Mouse (Mus musculus) MEL (cell line): ENCODE data around the gene Ube2l6. TPM values are rescaled to one million over a fixed set of nuclear protein-coding genes. Genes with fewer than 3 reads are reported as not detected.

ENCODE experiments used
- DNase-seq: peaks from one replicate; pipeline ENCODE4 v3.0.0; 2011; ENCODE audit warnings: low read depth, low spot score
- H3K27ac ChIP-seq: 2 replicates; pipeline ENCODE4 v1.5.1; 2012; ENCODE audit warnings: low read depth, mild to moderate bottlenecking, control low read depth, low read length, moderate library complexity; ENCODE audit not compliant: control insufficient read depth
- H3K27me3 ChIP-seq, 2 experiments: fragments of 150-350 bp in 1 of 2; sonication (generic) in 1 of 2; 2 replicates each; pipeline ENCODE4 v1.6.1; 2012; ENCODE audit warnings: low read length in 2 of 2, mild to moderate bottlenecking in 2 of 2, improper control_type of control experiment in 1 of 2, moderate library complexity in 1 of 2; ENCODE audit not compliant: insufficient read depth in 2 of 2, control insufficient read depth in 1 of 2
- H3K36me3 ChIP-seq, 2 experiments: 2 replicates each; pipeline ENCODE4 v1.6.1; 2012 to 2014; ENCODE audit warnings: low read length in 2 of 2, improper control_type of control experiment in 1 of 2, inconsistent platforms in 1 of 2, mild to moderate bottlenecking in 1 of 2; ENCODE audit not compliant: insufficient read depth in 2 of 2, control insufficient read depth in 1 of 2
- H3K4me1 ChIP-seq, 2 experiments: fragments of 150-350 bp in 1 of 2; sonication (generic) in 1 of 2; 2 replicates each; pipeline ENCODE4 v1.6.1; 2012; ENCODE audit warnings: low read length in 2 of 2, improper control_type of control experiment in 1 of 2, mild to moderate bottlenecking in 1 of 2; ENCODE audit not compliant: insufficient read depth in 2 of 2, control insufficient read depth in 1 of 2
- H3K4me3 ChIP-seq, 2 experiments: fragments of 150-350 bp in 1 of 2; sonication (generic) in 1 of 2; 2 replicates each; pipeline ENCODE4 v1.5.1; 2012; ENCODE audit warnings: low read depth in 2 of 2, low read length in 2 of 2, mild to moderate bottlenecking in 2 of 2, moderate library complexity in 2 of 2, control low read depth in 1 of 2, improper control_type of control experiment in 1 of 2; ENCODE audit not compliant: control insufficient read depth in 1 of 2, insufficient read depth in 1 of 2
- H3K79me2 ChIP-seq: 2 replicates; pipeline ENCODE4 v1.6.1; 2012; ENCODE audit warnings: mild to moderate bottlenecking, low read length, moderate library complexity; ENCODE audit not compliant: control insufficient read depth, poor library complexity, insufficient read depth
- H3K9ac ChIP-seq: 2 replicates; pipeline ENCODE4 v1.6.1; 2012; ENCODE audit warnings: low read depth, mild to moderate bottlenecking, control low read depth, low read length, moderate library complexity; ENCODE audit not compliant: control insufficient read depth, poor library complexity, severe bottlenecking
- H3K9me3 ChIP-seq: fragments of 150-350 bp; sonication (generic); replicated peaks from 2 replicates; pipeline ENCODE4 v1.6.1; 2012; ENCODE audit warnings: mild to moderate bottlenecking, low read length, improper control_type of control experiment, moderate library complexity; ENCODE audit not compliant: insufficient read depth
- CHD2 ChIP-seq: IDR thresholded peaks from 2 replicates; pipeline ENCODE4 v1.6.1; 2011; ENCODE audit warnings: low read length, improper control_type of control experiment
- E2F4 ChIP-seq: IDR thresholded peaks from 2 replicates; pipeline ENCODE4 v1.6.1; 2011; ENCODE audit warnings: low read depth, low read length, improper control_type of control experiment, borderline replicate concordance
- EP300 ChIP-seq, 2 experiments: IDR thresholded peaks; 2 replicates each; pipeline ENCODE4 v1.6.1; 2011; ENCODE audit warnings: improper control_type of control experiment in 2 of 2, low read length in 2 of 2, low read depth in 1 of 2, mild to moderate bottlenecking in 1 of 2
- NELFE ChIP-seq: IDR thresholded peaks from 2 replicates; pipeline ENCODE4 v1.6.1; 2011; ENCODE audit warnings: low read depth, low read length, improper control_type of control experiment
- POLR2A ChIP-seq, 2 experiments: IDR thresholded peaks; 2 replicates each; pipeline ENCODE4 v1.6.1; 2011 to 2012; ENCODE audit warnings: low read length in 2 of 2, mild to moderate bottlenecking in 2 of 2, control low read depth in 1 of 2, improper control_type of control experiment in 1 of 2, low read depth in 1 of 2, moderate library complexity in 1 of 2; ENCODE audit not compliant: control insufficient read depth in 1 of 2, insufficient read depth in 1 of 2, poor library complexity in 1 of 2
- POLR2AphosphoS2 ChIP-seq: IDR thresholded peaks from 2 replicates; pipeline ENCODE4 v1.6.1; 2011; ENCODE audit warnings: low read length, improper control_type of control experiment
- TAL1 ChIP-seq: IDR thresholded peaks from 2 replicates; pipeline ENCODE4 v1.6.1; 2012; ENCODE audit warnings: mild to moderate bottlenecking, inconsistent platforms, low read length, moderate library complexity, mixed read lengths
- TCF12 ChIP-seq: IDR thresholded peaks from 2 replicates; pipeline ENCODE4 v1.6.1; 2014; ENCODE audit warnings: low read depth, mild to moderate bottlenecking, inconsistent platforms, low read length, improper control_type of control experiment, moderate library complexity
- ZNF384 ChIP-seq: IDR thresholded peaks from 2 replicates; pipeline ENCODE4 v1.6.1; 2012; ENCODE audit warnings: low read depth, mild to moderate bottlenecking, inconsistent platforms, low read length, improper control_type of control experiment
- polyA plus RNA-seq, 2 experiments: library from polyadenylated mRNA; stranded (reverse) in 1 of 2; unstranded in 1 of 2; fragments of >175 nt in 1 of 2; fragments of >200 nt in 1 of 2; gene quantifications; 2 replicates each; pipeline versions ENCODE4 v1.2.1 to v1.2.4; 2012; ENCODE audit warnings: low replicate concordance in 2 of 2, low read depth in 1 of 2; ENCODE audit not compliant: insufficient read length in 2 of 2, insufficient read depth in 1 of 2, missing spikeins in 1 of 2
- total RNA-seq: library from RNA; depleted of rRNA; stranded (reverse); fragments of 300-350 nt; gene quantifications from 2 replicates; pipeline ENCODE4 v1.2.3, GENCODE M21; 2012

The Ube2l6 gene
- total and polyA plus RNA-seq, 3 experiments: 17.5 to 37.0 TPM; not detected in 1

DNA sequence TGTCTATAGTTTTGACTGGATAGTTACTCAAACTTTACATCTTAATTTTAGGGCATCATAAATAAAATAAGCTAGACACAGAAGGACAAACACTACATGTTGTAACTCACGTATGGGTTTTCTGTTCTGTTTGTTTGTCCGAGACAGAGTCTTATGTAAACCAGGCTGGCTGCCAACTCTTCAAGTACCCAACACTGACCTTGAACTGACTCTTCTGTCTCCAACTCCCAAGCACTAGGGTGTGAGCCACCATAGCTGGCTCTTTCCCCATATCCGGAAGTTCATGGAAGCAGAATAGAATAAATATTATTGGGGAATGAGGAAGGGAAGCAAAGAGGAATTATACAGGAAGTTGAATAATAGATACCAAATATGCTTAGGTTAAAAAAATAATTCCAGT lies 6.1 kb upstream of the Ube2l6 start:
- Histone ChIP-seq H3K4me1 (peaks cover 0 to 5% of the 10 kb centered on the region in 2 experiments; a peak in 1 of 4 replicates), H3K9ac (no peak overlapping the region), H3K27me3 (peaks cover 4% of the 10 kb centered on the region in 2 experiments)
- TF ChIP-seq CHD2: no peak
- no peak for TF ChIP-seq TAL1
- TF ChIP-seq ZNF384: no peak
- TF ChIP-seq, all 39 proteins: peak for 0
- no peak for DNase-seq
- H3K9me3 ChIP-seq: no peaks in the 10 kb centered on the region
- no peak overlapping the region for H3K27ac ChIP-seq
- H3K4me3 ChIP-seq: no peak overlapping the region
- peaks cover 0 to 3% of the 10 kb centered on the region in 2 experiments; a peak in 2 of 4 replicates for H3K36me3 ChIP-seq
- no peaks in the 10 kb centered on the region for H3K79me2 ChIP-seq

DNA sequence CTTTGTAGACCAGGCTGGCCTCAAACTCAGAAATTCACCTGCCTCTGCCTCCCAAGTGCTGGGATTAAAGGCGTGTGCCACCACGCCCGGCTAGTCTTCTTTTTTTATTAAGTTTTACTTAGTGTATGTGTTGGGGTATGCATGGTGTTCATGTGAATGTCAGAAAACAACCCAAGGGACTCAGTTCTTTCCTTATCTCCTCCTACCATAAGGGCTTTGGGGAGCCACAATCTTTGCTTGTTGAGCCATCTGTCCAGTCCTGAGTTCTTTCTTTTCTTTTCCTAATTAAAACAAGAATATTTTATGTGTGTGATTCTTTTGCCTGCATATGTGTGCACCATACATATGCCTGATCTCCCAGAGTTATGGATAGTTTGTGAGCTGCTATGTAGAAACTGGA lies 5.5 kb upstream of the Ube2l6 start:
- H3K36me3 ChIP-seq: peaks cover 0 to 3% of the 10 kb centered on the region in 2 experiments; a peak in 2 of 4 replicates
- TF ChIP-seq TAL1: peak; percentile 72
- peak; percentile 31; the same call in 1 of the 2 replicates for TF ChIP-seq TCF12
- TF ChIP-seq EP300 (IDR thresholded peaks at IDR 0.05; ENCODE audit: low read depth in 1 of 2, low read length in 2 of 2): peak; percentile 16 to 35; a peak in 1 of 4 replicates
- TF ChIP-seq CHD2: no peak
- TF ChIP-seq, all 39 proteins: peak for 3
- Histone ChIP-seq H3K27me3 (peaks cover 4% of the 10 kb centered on the region in 2 experiments), H3K4me1 (peaks cover 0 to 7% of the 10 kb centered on the region in 2 experiments; a peak in 1 of 4 replicates), H3K4me3 (no peak overlapping the region), H3K79me2 (no peaks in the 10 kb centered on the region), H3K9me3 (no peaks in the 10 kb centered on the region), H3K9ac (no peak overlapping the region), H3K27ac (no peak overlapping the region)
- peak; percentile 27 for DNase-seq

DNA sequence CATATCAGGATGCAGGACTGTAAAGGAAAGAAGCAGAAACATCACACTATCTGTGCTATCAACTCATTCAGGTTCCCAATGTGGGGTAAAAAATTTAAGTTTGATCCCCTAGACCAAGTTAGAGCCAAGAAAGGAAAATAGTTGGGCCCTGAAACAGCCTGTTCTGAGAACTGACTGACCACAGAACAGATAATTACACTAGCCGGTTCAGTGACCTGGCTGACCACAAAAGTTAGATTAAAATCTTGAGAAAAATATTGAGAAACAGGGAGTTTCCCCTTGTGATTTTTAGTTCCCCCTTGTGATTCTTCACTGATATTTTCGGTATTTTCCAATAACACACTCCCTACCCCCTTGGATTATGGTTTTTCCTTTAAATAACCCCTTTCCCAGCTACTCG lies 4.8 kb upstream of the Ube2l6 start:
- Histone ChIP-seq H3K27ac (no peak overlapping the region), H3K36me3 (peaks cover 0 to 3% of the 10 kb centered on the region in 2 experiments; a peak in 2 of 4 replicates), H3K4me3 (no peak overlapping the region), H3K4me1 (peaks cover 0 to 7% of the 10 kb centered on the region in 2 experiments; a peak in 2 of 4 replicates), H3K27me3 (peaks cover 4% of the 10 kb centered on the region in 2 experiments), H3K79me2 (no peaks in the 10 kb centered on the region), H3K9ac (no peak overlapping the region), H3K9me3 (no peaks in the 10 kb centered on the region)
- TF ChIP-seq NELFE (no peak), POLR2A (IDR thresholded peaks at IDR 0.05; ENCODE audit: control insufficient read depth in 1 of 2, insufficient read depth in 1 of 2, low read depth in 1 of 2, low read length in 2 of 2, poor library complexity in 1 of 2) (no peak), POLR2AphosphoS2 (no peak), E2F4 (no peak)
- no peak for DNase-seq
